Mouse (Mus musculus) gastrocnemius, postnatal 25 days (tissue): ENCODE measurements around the gene Defb20. TPM values are rescaled to one million over a fixed set of nuclear protein-coding genes. Genes with fewer than 3 reads are reported as not detected.
"Not testable (repeated sequence)": the region's sequence is repeated elsewhere in the genome, so short reads cannot be mapped to it uniquely, and the experiment has no call there.

Experiments
- DNase-seq: peaks from one replicate; pipeline ENCODE4 v3.0.0; 2022
- long read RNA-seq, 2 experiments: library from polyadenylated mRNA; stranded (forward); transcript quantifications; one replicate each; pipeline ENCODE4 v2.0.0; 2021
- total RNA-seq, 2 experiments: library from RNA; stranded (reverse); gene quantifications; 1 replicate in 1 of 2; 2 replicates in 1 of 2; pipeline ENCODE4 v1.2.3; 2021

The Defb20 gene
- not detected for total RNA-seq
- long read RNA-seq, experiment 1: 0 reads
- long read RNA-seq, experiment 2: 0 reads

DNA sequence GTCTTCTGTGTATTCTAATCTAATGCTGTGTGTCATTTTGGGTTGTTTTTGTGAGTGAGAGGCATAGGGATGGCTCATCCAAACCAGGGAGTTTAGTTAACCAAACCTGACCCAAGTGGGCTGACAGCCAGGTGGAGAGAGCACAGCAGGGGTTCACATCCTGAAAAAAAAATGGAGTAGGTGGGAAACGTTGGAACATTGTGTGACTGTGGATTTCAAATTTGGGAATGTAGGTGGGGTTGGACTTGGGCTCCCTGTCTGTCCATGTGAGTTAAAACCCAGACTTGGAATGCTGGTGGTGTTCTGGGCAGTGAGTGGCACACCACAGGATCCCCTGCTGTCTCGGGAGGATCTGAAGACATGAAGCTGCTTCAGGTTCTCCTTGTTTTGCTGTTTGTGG is at the start of gene Defb20:
Defb20 (plus strand) TSS at position 301 of the 400 bp plus-strand sequence.
- no peak for DNase-seq

DNA sequence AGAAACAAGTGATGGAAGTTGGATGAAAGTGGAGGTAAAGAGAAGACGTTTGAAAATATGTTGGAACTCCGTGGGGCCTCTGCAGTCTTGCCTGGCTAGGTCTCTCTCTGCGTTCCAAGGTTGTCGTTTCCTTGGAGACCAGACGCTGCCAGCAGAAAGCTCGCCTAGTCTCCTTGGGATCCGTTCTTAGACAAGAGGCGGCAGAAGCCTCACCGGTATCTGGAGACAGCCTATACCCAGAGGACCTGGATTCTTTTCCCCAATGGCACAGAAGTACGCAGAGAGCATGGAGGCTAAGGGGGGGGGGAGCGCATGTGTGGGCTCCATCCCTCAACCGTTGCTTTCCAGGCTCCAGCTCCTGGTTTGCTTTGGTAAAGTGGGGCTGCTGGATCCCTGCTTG is 49.4 kb upstream of the Defb20 start:
- DNase-seq: no peak

DNA sequence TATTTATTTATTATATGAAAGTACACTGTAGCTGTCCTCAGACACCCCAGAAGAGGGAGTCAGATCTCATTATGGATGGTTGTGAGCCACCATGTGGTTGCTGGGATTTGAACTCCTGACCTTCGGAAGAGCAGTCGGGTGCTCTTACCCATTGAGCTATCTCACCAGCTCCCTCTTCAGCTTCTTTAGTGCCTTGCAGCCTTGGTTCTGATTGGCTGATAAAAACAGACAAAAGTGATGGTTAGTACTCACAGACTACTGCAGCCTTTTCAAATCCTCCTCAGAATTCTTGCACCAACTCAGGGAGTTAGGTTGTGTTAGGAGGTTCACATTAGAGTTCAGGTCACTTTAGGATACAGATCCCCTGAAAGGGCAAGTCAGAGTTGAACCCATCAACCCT is 48.4 kb upstream of the Defb20 start:
- DNase-seq: not testable (repeated sequence)

DNA sequence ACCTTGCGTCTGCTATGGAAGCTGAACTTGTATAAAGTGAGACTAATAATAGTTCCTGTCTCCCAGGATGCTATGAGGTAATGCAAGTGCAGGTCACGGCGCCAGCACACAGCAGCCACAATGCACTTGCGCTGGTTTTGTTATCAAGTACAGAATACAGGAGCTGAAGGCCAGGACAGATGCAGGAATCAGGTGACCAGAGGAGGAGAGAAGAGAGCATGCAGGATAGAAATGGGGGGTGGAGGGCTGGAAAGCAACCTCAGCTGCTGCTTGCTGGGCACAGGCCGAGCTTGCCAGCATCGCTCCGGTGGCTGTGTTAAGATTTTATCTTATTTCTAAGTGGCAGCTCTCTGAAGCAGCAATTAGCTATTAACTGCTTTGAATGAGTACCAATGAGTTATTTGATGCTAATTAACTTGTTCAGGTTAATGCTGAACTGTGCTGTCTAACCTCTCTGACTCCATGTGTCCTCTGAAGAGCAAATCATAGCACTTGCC is 40.4 kb upstream of the Defb20 start:
- DNase-seq: no peak

DNA sequence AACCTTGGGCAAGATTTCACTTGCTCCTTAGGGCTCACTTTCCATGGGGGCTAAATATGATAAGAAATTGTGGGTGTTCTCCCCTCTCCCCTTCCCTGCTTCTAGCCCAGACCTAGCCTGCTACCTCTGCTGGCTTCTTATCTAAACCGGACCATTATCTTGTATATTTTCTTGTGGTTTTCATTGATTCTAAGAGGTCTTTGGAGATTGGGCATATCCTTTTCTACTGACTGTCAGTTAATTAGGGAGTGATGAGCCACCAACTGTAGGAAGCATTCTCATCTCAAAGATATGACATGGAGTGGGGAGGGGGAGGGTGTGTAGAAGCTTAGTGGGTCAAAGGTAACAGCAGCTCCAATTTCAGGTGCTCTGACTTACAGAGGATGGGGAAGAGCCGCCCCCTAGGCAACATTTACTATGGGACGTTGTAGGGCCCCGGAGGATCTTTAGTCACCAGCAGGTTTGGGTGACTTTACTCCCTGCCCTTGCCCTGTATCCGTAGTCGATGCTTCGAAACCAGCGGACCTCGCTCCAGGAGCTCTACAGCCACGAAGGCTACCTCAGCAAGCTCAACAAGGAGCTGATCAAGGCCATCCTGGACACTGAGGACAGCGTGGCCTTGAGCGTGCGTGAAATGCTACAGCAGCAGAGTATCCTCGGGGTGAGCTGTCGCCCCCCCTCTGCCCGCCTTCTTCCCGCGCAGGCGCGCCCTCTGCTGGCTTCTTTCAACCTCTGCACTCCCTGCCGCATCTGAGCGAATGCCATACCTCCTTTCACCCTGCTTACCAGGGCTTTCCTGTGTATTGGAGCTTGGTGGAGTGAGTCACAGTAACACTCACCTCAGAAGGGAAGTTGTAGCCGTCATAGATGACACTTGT is 39.6 kb upstream of the Defb20 start:
- peak; percentile 62 for DNase-seq

DNA sequence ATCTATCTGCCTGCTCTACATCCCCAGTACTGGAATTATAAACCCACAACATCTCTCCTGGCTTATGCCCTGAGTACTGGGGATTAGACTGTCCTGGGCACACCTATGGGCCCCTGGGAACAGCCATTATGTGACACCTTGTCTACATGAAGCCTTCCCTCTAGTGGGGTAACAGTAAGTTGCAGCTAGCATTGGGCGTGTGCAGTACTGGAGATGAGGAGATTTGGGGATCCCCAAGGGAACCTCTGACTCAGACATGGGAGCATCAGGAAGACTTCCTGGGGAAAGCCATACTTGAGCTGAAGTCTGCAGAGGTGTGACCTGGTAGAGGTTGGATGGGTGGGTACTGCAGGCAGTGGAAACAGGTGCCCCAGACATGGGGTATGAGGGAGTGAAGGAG is 37.9 kb upstream of the Defb20 start:
- no peak for DNase-seq

DNA sequence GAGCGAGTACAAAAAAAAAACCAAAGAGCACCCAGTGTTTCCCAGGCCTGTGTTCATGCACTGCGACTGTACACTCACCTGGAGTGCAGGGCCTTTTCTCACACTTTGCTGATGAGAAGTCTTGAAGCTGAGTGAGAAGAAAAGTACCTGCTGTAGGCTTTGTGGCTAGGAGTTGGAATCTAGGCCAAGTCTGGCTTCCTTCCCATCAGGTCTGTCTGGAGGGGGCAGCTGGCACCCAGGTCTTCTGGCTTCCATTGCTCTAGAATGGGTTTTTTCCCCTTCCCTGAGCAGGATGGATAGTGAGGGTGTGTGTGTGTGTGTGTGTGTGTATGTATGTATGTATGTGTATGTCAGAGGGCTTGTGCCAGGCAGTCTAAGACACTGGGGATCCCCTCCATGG is 37.0 kb upstream of the Defb20 start:
- no peak for DNase-seq

DNA sequence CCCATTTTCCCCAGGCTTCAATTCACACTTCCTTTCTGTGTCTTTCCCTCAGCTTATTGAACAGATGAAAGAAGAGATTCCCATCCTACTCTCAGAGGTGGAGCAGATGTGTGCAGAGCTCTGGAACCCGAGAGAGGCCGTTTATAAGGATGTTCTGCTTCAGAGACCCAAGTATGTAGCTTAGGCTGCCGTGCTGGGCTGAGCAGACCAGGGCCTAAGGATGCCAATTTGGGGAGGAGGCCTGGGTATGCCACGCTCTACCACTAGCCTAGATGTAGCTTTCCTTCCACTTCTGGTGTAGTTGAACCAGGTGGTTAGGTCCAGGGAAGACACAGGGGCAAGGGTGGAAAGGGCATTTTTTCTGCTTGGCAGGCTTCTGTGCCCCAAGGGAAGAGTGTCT is 34.5 kb upstream of the Defb20 start:
- no peak for DNase-seq

DNA sequence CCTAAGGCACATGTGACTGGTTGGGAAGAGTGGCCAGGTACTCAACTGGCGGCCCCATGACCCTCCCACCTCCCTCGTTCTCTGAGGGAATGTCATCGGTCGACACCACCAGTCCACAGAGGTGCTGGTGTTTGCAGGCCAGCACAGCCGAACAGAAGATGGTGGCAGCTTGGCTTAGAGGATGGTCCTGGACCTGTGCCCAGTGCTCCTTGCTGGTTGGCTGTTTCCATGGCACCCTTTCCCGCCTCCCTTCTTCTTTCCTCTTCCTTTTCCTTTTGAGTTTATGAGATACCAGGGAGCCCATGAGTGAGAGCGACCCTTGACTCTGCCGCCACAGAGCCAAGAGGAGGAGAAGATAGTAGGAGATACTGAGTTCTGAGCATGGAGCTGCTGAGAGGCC is 33.6 kb upstream of the Defb20 start:
- no peak for DNase-seq

DNA sequence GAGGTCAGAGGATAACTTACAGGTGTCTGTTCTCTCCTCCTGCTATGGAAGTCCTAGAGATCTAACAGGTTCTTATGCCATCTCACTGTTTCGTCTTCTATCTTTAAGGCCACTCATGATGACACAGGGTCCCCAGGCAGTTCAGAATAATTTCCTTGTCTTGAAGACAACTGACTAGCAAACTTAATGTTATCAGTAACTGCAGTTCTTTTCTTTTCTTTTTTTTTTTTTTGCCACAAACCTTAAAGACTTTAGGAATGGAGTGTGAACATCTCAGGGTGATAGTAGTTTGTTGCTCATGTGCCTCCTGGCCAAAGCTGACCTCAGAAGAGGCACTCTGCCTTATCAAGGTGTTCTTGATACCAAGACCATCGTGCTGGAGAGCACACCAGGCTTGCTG is 30.2 kb upstream of the Defb20 start:
- DNase-seq: no peak

DNA sequence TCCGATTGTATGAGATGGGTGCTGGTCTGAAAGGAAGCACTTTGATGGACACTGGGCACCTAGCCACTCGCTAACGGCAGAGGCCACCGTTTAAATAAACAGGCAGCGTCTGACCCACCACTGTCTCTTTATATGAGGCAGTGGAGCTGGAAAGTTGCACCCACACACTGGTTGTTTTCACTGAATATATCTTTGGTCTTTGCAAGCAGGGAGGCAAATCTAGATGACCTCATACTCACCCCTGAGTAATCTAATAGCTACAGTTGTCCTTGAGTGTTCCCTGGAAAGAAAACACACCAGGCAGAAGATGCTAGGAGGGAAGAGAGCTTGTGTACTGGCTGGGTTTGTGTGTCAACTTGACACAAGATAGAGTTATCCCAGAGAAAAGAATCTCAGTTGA is 29.4 kb upstream of the Defb20 start:
- DNase-seq: no peak

DNA sequence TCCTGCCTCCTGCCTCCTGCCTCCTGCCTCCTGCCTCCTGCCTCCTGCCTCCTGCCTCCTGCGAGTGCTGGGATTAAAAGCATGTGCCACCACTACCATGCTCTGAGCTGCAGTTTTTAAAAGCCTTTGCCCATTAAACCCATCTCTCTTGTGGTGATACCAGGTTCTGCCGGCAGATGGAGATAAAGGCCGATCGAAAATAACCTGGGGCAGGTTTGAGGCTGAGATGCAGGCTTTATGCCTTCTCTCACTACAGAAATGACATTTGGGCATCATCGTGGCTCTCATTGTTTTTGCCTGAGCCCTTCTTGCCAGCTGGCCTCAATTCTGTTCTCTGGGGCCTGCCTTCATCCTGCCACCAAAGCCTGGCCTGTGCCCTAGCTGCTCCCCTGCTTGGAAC is 26.6 kb upstream of the Defb20 start:
- DNase-seq: no peak

DNA sequence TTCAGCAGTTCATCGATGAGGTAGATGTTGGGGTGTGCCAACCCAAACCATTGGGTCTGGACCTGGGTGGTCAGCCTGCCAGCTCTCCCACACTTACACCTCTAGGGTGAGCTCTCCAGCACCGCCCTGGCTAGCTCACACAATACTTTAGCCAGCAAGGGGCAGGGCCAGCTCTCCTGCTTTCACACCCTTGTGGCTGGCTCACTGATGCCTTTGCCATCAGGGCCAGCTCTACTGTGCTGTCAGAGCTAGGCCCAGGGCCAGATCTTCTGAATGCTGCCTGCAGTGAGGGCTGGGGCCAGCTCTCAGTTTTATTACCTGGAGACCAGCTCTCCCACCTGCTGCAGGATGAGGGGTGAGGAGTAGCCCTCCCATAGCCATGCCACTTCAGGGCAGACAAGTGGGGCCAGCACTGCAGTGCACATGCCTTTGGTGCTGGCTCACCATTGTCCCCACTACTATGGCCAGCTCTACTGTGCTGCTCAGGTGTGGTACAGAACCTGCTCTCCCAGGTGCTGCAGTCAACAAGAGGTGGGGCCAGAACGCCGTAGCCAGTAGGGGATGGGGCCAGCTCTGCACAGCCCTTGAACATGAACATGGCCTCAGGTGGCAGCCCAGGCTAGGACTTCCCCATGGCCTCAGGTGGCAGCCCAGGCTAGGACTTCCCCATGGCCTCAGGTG is 24.6 kb upstream of the Defb20 start:
- peak; percentile 39 for DNase-seq

DNA sequence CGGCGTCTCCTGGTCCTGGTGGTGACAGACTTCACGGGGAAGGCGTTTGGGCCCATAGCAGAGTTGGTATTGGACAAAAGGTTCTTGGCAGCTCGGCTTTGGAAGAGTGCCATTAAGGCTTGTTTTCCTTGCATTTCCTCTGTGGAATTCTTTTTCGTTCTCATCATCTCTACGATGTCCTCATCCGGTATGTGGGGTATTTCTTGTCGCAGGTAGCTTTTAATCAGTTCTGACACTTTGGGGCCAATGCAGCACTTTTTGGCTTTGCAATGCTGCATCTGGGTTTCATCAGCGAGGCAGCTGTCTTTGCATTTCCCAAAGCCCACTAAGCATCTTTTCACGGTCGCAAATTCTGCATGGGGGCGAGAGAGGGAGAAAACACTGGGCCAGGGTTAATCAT is 17.6 kb upstream of the Defb20 start:
- no peak for DNase-seq

DNA sequence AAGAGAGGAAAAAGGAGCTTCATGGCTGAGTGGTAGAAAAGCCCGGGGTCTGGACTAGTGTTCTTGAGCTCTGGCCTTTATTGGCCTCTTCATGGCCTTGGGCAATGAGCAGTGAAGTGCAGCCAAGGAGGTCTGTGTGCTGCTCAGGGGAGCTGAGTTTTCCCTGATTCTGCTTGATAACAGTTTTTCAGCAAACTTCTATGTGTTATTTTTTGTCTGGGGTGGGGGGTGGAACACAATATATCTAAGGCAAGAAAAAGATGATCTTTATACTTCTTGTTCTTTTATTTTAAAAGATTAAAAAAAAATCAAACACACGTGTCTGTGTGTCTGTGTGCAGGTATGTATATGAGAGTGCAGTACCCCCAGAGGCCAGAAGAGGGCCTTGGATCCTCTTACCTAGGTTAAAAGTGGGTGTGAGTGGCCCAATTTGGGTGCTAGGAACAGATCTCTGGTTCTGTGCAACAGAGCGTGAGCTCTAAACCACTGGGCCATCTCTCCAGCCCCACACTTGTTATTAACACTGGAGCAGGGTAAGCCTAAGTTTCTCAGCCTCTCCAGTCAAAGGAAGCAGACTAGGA is 12.2 kb upstream of the Defb20 start, which contains the start of gene Defb23:
Defb23 (minus strand) TSS at position 51 of the 581 bp plus-strand sequence.
- DNase-seq: no peak

DNA sequence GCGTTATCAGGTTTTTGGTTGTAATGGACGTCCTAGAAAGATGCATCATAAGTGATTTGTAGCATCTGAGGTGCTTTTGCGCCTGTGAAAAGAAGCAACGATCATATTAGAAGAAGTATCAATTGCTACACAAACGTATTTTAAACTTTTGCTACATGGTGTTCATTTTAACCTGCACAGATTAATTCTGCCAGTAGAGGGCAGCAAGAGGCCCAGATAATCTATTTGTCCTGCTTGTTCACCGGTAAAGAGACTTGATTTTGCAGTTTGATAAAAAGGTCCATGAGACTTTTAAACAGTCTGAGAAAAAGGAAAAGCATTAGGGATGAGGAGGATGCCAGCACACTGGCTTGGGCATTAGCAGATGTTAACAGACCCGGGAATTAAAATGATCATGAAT is 5.9 kb upstream of the Defb20 start:
- DNase-seq: no peak

DNA sequence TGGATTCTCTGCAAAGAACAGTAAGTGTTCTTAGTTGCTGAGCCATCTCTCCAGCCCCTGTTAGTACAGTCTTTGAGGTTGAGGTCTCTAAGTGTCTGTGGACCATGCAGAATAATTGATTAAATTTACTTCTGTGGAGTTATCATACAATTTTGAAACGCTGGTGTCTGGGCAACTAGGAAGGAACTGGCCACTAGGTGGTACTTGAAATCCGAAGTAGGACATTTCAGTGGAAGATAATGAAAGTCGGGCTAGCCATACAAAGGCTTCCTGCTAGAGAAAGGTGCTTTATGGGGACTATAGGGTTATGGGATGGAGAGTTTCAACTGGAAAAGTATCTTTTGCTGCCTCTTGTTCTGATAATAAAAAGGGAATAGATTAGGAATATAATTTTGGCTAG is 4.4 kb upstream of the Defb20 start:
- DNase-seq: no peak

DNA sequence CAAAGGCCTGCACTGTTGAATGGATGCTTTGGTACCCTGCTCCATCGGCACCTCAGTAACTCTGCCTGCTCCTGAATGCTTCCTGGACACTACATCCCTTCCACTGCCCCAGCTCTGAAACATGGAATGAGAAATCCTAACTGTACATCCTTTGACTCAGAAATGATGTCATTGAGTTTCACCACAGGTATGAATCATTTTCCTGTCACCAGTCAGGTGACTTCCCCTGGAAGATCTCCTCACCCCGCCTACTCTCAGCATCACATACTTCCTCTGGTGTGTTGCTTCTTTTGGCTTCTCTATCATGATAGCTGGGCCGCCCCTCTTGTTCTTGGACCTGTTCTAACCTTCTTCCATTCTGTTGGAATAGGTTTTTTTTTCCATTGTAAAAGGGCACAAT is 4.0 kb downstream of the Defb20 start:
- DNase-seq: no peak

DNA sequence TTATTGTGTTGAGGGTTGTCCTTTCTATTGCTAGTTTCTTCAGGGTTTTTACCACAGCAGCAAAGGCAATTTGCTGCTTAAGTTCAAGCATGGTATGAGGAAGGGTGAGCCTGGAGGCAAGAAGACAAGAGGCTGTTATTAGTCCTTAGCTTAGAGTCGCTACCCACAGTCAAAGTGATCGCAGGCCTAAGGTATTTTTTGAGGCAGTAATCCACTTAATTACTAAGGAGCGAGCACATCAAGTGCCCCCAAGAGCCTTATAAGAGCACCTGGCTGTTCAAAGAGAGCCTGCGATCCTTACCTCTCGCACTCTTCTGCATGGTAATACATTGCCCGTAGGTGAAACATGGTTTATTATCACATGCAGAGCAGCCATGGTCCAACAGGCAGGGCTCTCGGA is 4.9 kb downstream of the Defb20 start:
- DNase-seq: no peak

DNA sequence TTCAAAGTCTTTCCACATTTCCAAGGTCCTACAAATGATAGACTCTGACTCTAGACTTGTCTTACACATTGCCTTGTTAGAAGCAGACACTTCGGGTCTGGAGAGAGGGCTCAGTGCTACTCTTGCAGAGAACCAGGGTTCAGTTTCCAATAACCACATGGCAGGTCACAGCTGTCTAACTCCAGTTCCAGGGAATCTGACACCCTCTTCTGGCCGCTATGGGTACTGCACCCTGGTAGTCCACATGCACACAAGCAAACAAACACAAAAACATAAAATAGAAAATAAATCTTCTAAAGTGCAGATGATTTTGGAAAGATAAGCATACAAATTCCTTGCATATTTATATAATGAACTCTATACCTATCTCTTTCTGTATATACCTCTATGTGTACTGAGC is 10.2 kb downstream of the Defb20 start:
- DNase-seq: no peak

DNA sequence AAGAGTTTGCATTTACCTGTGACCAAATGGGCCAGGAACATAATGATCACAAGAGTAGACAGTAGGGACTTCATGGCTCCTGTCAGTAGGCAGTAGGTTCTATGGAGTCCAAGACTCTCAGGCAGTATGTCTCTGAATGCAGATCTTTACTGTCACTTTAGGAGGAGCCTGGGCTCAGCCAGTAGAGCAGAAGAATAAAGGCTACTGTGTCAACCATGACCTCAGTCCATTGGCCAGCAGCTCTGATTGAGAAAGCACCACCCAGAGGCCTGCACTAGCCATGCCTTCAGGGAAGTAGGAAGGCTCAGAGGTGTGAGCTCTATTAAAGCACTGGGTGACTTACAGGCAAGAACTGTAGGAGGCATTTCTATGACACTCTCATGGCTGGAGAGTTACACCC is 13.2 kb downstream of the Defb20 start, which contains the start of gene Defb22:
Defb22 (minus strand) TSS at position 101 of the 400 bp plus-strand sequence.
- DNase-seq: no peak

DNA sequence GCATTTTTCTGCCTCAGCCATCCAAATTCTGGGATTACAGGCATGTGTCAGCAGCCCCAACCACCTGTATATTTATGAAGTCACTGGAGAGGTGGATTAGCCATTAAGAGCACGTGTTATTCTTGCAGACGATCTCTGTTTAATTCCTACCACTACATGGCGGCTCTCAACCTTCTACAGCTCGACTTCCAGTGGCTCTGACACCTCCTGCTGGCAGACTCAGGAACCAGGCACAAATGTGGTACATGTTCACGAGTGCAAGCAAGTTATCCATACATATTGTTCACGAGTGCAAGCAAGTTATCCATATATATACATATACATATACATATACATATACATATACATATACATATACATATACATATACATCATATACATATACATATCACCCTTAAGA is 16.3 kb downstream of the Defb20 start:
- DNase-seq: no peak

DNA sequence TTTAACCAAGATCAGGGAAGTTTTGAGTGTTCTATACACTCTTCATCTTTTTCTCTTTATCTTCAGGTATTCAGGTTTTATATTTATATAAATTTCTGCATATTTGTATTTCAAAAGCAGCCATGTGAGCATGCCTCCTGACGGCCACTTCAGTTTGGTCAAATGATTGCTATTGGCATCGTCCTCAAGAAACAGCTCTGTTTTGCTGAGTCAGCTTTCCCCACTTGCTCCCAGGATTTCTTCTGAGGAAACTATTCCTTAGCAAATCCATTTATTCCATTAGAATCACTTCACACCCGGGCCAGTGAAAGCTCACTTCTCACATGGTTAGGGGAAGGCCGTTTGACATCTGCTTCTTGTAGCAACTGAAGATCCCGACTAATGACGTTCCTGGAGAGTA is 21.2 kb downstream of the Defb20 start:
- no peak for DNase-seq
